Mouse (Mus musculus): ENCODE measurements around the gene Aox1.

GRCm38 (mm10) chr1:58062131-58062530, 32.4 kb downstream of the Aox1 start:
- no peak for TF ChIP-seq CTCF (IDR thresholded peaks at IDR 0.05; ENCODE audit: low read depth)
- TF ChIP-seq EP300 (optimal IDR thresholded peaks at IDR 0.05) = no peak

Measured in stomach, postnatal 0 days (tissue).